Mouse (Mus musculus) ES-E14 (cell line): ENCODE results near the gene Prpf40b.

Source experiments
- CHD2 ChIP-seq: IDR thresholded peaks from 2 replicates; pipeline ENCODE4 v1.6.1; 2014; ENCODE audit warnings: mild to moderate bottlenecking, low read depth, low read length, inconsistent platforms
- HCFC1 ChIP-seq: IDR thresholded peaks from 2 replicates; pipeline ENCODE4 v1.6.1; 2012; ENCODE audit warnings: low read length, inconsistent platforms, borderline replicate concordance; ENCODE audit not compliant: insufficient read depth
- ZC3H11A ChIP-seq: IDR thresholded peaks from 2 replicates; pipeline ENCODE4 v1.6.1; 2012; ENCODE audit warnings: low read depth, mild to moderate bottlenecking, inconsistent platforms, low read length, borderline replicate concordance
- ZNF384 ChIP-seq: IDR thresholded peaks from 2 replicates; pipeline ENCODE4 v1.6.1; 2012; ENCODE audit warnings: low read depth, low read length, inconsistent platforms

GRCm38 (mm10) chr15:99317267-99317651, 22.4 kb downstream of the Prpf40b start:
- TF ChIP-seq ZC3H11A (no peak), CHD2 (no peak), ZNF384 (no peak), HCFC1 (no peak)
